Mouse (Mus musculus) CH12.LX (cell line): ENCODE measurements around the gene Zfp287. TPM values are rescaled to one million over a fixed set of nuclear protein-coding genes. Genes with fewer than 3 reads are reported as not detected.

Experiments used
- DNase-seq: peaks from one replicate; pipeline ENCODE4 v3.0.0-alpha.2; 2013; ENCODE audit errors: extremely low read depth
- H3K27ac ChIP-seq: 2 replicates; pipeline ENCODE4 v1.5.1; 2012; ENCODE audit warnings: low read depth, mild to moderate bottlenecking, control low read depth, moderate library complexity; ENCODE audit not compliant: insufficient read depth
- H3K27me3 ChIP-seq: replicated peaks from 2 replicates; pipeline ENCODE3; 2012; ENCODE audit warnings: inconsistent platforms
- H3K36me3 ChIP-seq, 2 experiments: replicated peaks in 1 of 2; 2 replicates each; pipeline versions ENCODE3 to v1.6.1; 2012; ENCODE audit warnings: inconsistent platforms in 1 of 2, low read length in 1 of 2, mild to moderate bottlenecking in 1 of 2, mixed read lengths in 1 of 2, moderate library complexity in 1 of 2; ENCODE audit not compliant: control insufficient read depth in 1 of 2, insufficient read depth in 1 of 2
- H3K4me1 ChIP-seq, 2 experiments: 2 replicates each; pipeline ENCODE4 v1.6.1; 2012; ENCODE audit warnings: inconsistent platforms in 1 of 2, moderate library complexity in 1 of 2; ENCODE audit not compliant: insufficient read depth in 2 of 2, control insufficient read depth in 1 of 2
- H3K4me2 ChIP-seq: 2 replicates; pipeline ENCODE4 v1.6.1; 2012; ENCODE audit warnings: low read depth, mild to moderate bottlenecking, control low read depth; ENCODE audit not compliant: poor library complexity, insufficient read depth, severe bottlenecking
- H3K4me3 ChIP-seq, 3 experiments: fragments of 150-350 bp in 1 of 3; sonication (generic) in 1 of 3; replicated peaks in 1 of 3; 2 replicates each; pipeline versions ENCODE3 to v1.5.1; 2011 to 2012; ENCODE audit warnings: low read depth in 2 of 3, low read length in 2 of 3, mild to moderate bottlenecking in 2 of 3, moderate library complexity in 2 of 3, control low read depth in 1 of 3, improper control_type of control experiment in 1 of 3, inconsistent platforms in 1 of 3, mixed read lengths in 1 of 3; ENCODE audit not compliant: poor library complexity in 1 of 3
- H3K79me2 ChIP-seq: replicated peaks from 2 replicates; pipeline ENCODE4 v1.6.1; 2012; ENCODE audit warnings: mild to moderate bottlenecking, moderate library complexity; ENCODE audit not compliant: control insufficient read depth, poor library complexity, insufficient read depth, severe bottlenecking; ENCODE audit errors: extremely low read depth
- H3K9ac ChIP-seq: 2 replicates; pipeline ENCODE4 v1.6.1; 2012; ENCODE audit warnings: low read depth, mild to moderate bottlenecking, control low read depth, moderate library complexity; ENCODE audit not compliant: insufficient read depth
- H3K9me3 ChIP-seq: replicated peaks from 2 replicates; pipeline ENCODE3; 2012; ENCODE audit warnings: low read length, inconsistent platforms, mixed read lengths
- CTCF ChIP-seq, 2 experiments: IDR thresholded peaks in 1 of 2; conservative IDR thresholded peaks in 1 of 2; 2 replicates each; pipeline ENCODE4 v1.5.1; 2011 to 2012; ENCODE audit warnings: low read depth in 2 of 2, low read length in 2 of 2, improper control_type of control experiment in 1 of 2, inconsistent platforms in 1 of 2, mild to moderate bottlenecking in 1 of 2, moderate library complexity in 1 of 2
- E2F4 ChIP-seq: IDR thresholded peaks from 2 replicates; pipeline ENCODE4 v1.6.1; 2011; ENCODE audit warnings: low read depth, low read length, improper control_type of control experiment; ENCODE audit not compliant: insufficient replicate concordance
- ELF1 ChIP-seq: IDR thresholded peaks from 2 replicates; pipeline ENCODE4 v1.6.1; 2014; ENCODE audit warnings: low read depth, mild to moderate bottlenecking, inconsistent platforms, low read length, improper control_type of control experiment
- ETS1 ChIP-seq: conservative IDR thresholded peaks from 2 replicates; pipeline ENCODE4 v1.6.1; 2012; ENCODE audit warnings: low read depth, mild to moderate bottlenecking, inconsistent platforms, low read length, improper control_type of control experiment, moderate library complexity
- GABPA ChIP-seq: IDR thresholded peaks from 2 replicates; pipeline ENCODE4 v1.6.1; 2012; ENCODE audit warnings: low read depth, low read length, improper control_type of control experiment, inconsistent platforms; ENCODE audit not compliant: insufficient replicate concordance
- HCFC1 ChIP-seq: IDR thresholded peaks from 2 replicates; pipeline ENCODE4 v1.6.1; 2012; ENCODE audit warnings: low read depth, mild to moderate bottlenecking, inconsistent platforms, low read length, improper control_type of control experiment
- MAX ChIP-seq: IDR thresholded peaks from 2 replicates; pipeline ENCODE4 v1.6.1; 2011; ENCODE audit warnings: low read length, improper control_type of control experiment
- MEF2A ChIP-seq: IDR thresholded peaks from 2 replicates; pipeline ENCODE4 v1.6.1; 2014; ENCODE audit warnings: low read depth, mild to moderate bottlenecking, inconsistent platforms, low read length, improper control_type of control experiment, borderline replicate concordance
- MXI1 ChIP-seq: IDR thresholded peaks from 2 replicates; pipeline ENCODE4 v1.6.1; 2011; ENCODE audit warnings: mild to moderate bottlenecking, low read depth, low read length, improper control_type of control experiment
- MYC ChIP-seq: IDR thresholded peaks from 2 replicates; pipeline ENCODE4 v1.6.1; 2011; ENCODE audit warnings: low read depth, mild to moderate bottlenecking, improper control_type of control experiment, low read length
- PAX5 ChIP-seq: IDR thresholded peaks from 2 replicates; pipeline ENCODE4 v1.6.1; 2012; ENCODE audit warnings: low read length, inconsistent platforms, mixed read lengths
- POLR2A ChIP-seq: IDR thresholded peaks from 2 replicates; pipeline ENCODE4 v1.6.1; 2011; ENCODE audit warnings: low read depth, mild to moderate bottlenecking, improper control_type of control experiment, low read length
- RCOR1 ChIP-seq: conservative IDR thresholded peaks from 2 replicates; pipeline ENCODE4 v1.6.1; 2012; ENCODE audit warnings: low read depth, mild to moderate bottlenecking, inconsistent platforms, low read length, improper control_type of control experiment
- SIN3A ChIP-seq: IDR thresholded peaks from 2 replicates; pipeline ENCODE4 v1.6.1; 2012; ENCODE audit warnings: low read length, improper control_type of control experiment, inconsistent platforms
- SMC3 ChIP-seq: IDR thresholded peaks from 2 replicates; pipeline ENCODE4 v1.6.1; 2011; ENCODE audit warnings: low read depth, low read length, improper control_type of control experiment
- TBP ChIP-seq: conservative IDR thresholded peaks from 2 replicates; pipeline ENCODE4 v1.6.1; 2011; ENCODE audit warnings: low read depth, low read length, improper control_type of control experiment
- TCF12 ChIP-seq: IDR thresholded peaks from 2 replicates; pipeline ENCODE4 v1.6.1; 2014; ENCODE audit warnings: low read depth, mild to moderate bottlenecking, inconsistent platforms, low read length, improper control_type of control experiment
- UBTF ChIP-seq: IDR thresholded peaks from 2 replicates; pipeline ENCODE4 v1.6.1; 2012; ENCODE audit warnings: low read depth, mild to moderate bottlenecking, inconsistent platforms, low read length, improper control_type of control experiment, moderate library complexity
- USF1 ChIP-seq: IDR thresholded peaks from 2 replicates; pipeline ENCODE4 v1.6.1; 2014; ENCODE audit warnings: low read depth, mild to moderate bottlenecking, inconsistent platforms, low read length, improper control_type of control experiment
- ZC3H11A ChIP-seq: IDR thresholded peaks from 2 replicates; pipeline ENCODE4 v1.6.1; 2012; ENCODE audit warnings: low read depth, mild to moderate bottlenecking, inconsistent platforms, low read length, improper control_type of control experiment
- ZKSCAN1 ChIP-seq: IDR thresholded peaks from 2 replicates; pipeline ENCODE4 v1.6.1; 2012; ENCODE audit warnings: low read depth, inconsistent platforms, low read length, improper control_type of control experiment, borderline replicate concordance
- ZMIZ1 ChIP-seq: IDR thresholded peaks from 2 replicates; pipeline ENCODE4 v1.6.1; 2012; ENCODE audit warnings: low read depth, mild to moderate bottlenecking, inconsistent platforms, low read length, improper control_type of control experiment
- ZNF384 ChIP-seq: IDR thresholded peaks from 2 replicates; pipeline ENCODE4 v1.6.1; 2012; ENCODE audit warnings: low read depth, low read length, improper control_type of control experiment, inconsistent platforms
- dilution Hi-C: fragments of 300-500 bp; cut with MboI; formaldehyde crosslinking; loops from 2 replicates; pipeline ENCODE4 v1.14.3; 2020; ENCODE audit warnings: low sequenced_read_pairs; ENCODE audit not compliant: extremely low pct_unique_long_range_greater_than_20kb, extremely low pct_ligation_motif_present
- in situ Hi-C: fragments of 300-500 bp; cut with MboI; formaldehyde crosslinking; loops from 3 replicates; pipeline ENCODE4 v1.14.3; 2019; ENCODE audit warnings: low sequenced_read_pairs, low pct_ligation_motif_present, low pct_unique_long_range_greater_than_20kb, mixed read lengths
- polyA plus RNA-seq: library from polyadenylated mRNA; unstranded; fragments of >175 nt; gene quantifications from 2 replicates; pipeline ENCODE4 v1.2.1, GENCODE M21; 2012; ENCODE audit warnings: low read depth; ENCODE audit not compliant: insufficient read length
- total RNA-seq, 2 experiments: library from RNA; depleted of rRNA; stranded (reverse); fragments of 300-350 nt in 1 of 2; fragments of >200 nt in 1 of 2; gene quantifications; 2 replicates each; pipeline ENCODE4 v1.2.3; 2012 to 2014

The Zfp287 gene
- total and polyA plus RNA-seq, 3 experiments, result 4.8 to 7.3 (median 5.7) TPM

GRCm38 (mm10) chr11:62670006-62670405, 61.7 kb downstream of the Zfp287 start:
- TF ChIP-seq RCOR1, result no peak
- TF ChIP-seq UBTF, result no peak
- no peak for TF ChIP-seq USF1
- no peak for TF ChIP-seq ETS1
- no peak for TF ChIP-seq ZNF384
- TF ChIP-seq GABPA, result no peak
- no peak for TF ChIP-seq CTCF (conservative IDR thresholded peaks at IDR 0.05 in 1 of 2, IDR thresholded peaks at IDR 0.05 in 1 of 2; ENCODE audit: low read depth in 2 of 2, low read length in 2 of 2)
- no peak for TF ChIP-seq SIN3A
- TF ChIP-seq ELF1, result no peak
- no peak for TF ChIP-seq MXI1
- no peak for TF ChIP-seq PAX5
- no peak for TF ChIP-seq MEF2A
- TF ChIP-seq ZC3H11A, result no peak
- no peak for TF ChIP-seq TBP
- no peak for TF ChIP-seq ZKSCAN1
- TF ChIP-seq TCF12, result no peak
- no peak for TF ChIP-seq POLR2A
- dilution Hi-C loops, result no loop called here
- no peaks in the 10 kb centered on the region for H3K27me3 ChIP-seq
- H3K9ac ChIP-seq, result no peak overlapping the region
- H3K9me3 ChIP-seq, result no peaks in the 10 kb centered on the region
- no peak overlapping the region for H3K4me2 ChIP-seq
- in situ Hi-C loops, result no loop called here
- H3K4me3 ChIP-seq, result no peak overlapping the region
- no peak for DNase-seq
- H3K79me2 ChIP-seq, result no peaks in the 10 kb centered on the region
- H3K36me3 ChIP-seq, result peaks cover 16 to 24% of the 10 kb centered on the region in 2 experiments
- H3K27ac ChIP-seq, result no peak overlapping the region
- peaks cover 4 to 7% of the 10 kb centered on the region in 2 experiments; a peak in 3 of 4 replicates for H3K4me1 ChIP-seq

- H3K9me3 ChIP-seq, result no peaks in the 10 kb centered on the region
- in situ Hi-C loops (no loop called here), dilution Hi-C loops (no loop called here)
- no peak overlapping the region for H3K4me3 ChIP-seq
- no peak overlapping the region for H3K9ac ChIP-seq
- no peak overlapping the region for H3K27ac ChIP-seq
- no peak for DNase-seq
- H3K4me1 ChIP-seq, result peaks cover 4 to 7% of the 10 kb centered on the region in 2 experiments; a peak in 3 of 4 replicates
- H3K36me3 ChIP-seq, result peaks cover 21 to 30% of the 10 kb centered on the region in 2 experiments
- no peak overlapping the region for H3K4me2 ChIP-seq
- H3K27me3 ChIP-seq, result no peaks in the 10 kb centered on the region
- no peaks in the 10 kb centered on the region for H3K79me2 ChIP-seq
- TF ChIP-seq MAX (no peak), MEF2A (no peak), E2F4 (no peak), RCOR1 (no peak), TBP (no peak), TCF12 (no peak), UBTF (no peak), ZC3H11A (no peak), SIN3A (no peak), ZMIZ1 (no peak), POLR2A (no peak), ETS1 (no peak), MYC (no peak), HCFC1 (no peak), SMC3 (no peak), ZNF384 (no peak), GABPA (no peak)
Measured at GRCm38 (mm10) chr11:62669471-62669870, 62.2 kb downstream of the Zfp287 start.
